In genomic region chr7:99483924-99484319, GRCm38 (mm10) we compare ENCODE assay signal across 8 mouse cellular contexts. TPM values are rescaled to one million over a fixed set of nuclear protein-coding genes. Genes with fewer than 3 reads are reported as not detected.
DNase-seq lines count a peak whose midpoint lies in the region; ATAC-seq lines count a peak whose summit lies in the region.

No protein-coding gene starts in this region.

- peaks cover 31% of the 10 kb centered on the region for H3K4me1 ChIP-seq in heart, embryonic 16.5 days (ENCODE audit: control insufficient read depth, insufficient read depth, low read length)
- peaks cover 4% of the 10 kb centered on the region; the same call in 1 of the 2 replicates for H3K4me1 ChIP-seq in brown adipose tissue, adult 24 weeks (ENCODE audit: control insufficient read depth, insufficient read depth, insufficient read length, low read length)
- H3K4me1 ChIP-seq in hindbrain, embryonic 16.5 days (ENCODE audit: control insufficient read depth, insufficient read depth, low read depth, low read length): peaks cover 21% of the 10 kb centered on the region
- peaks cover 30% of the 10 kb centered on the region for H3K4me1 ChIP-seq in midbrain, embryonic 12.5 days

- peak overlapping the region; percentile 64 for H3K4me2 ChIP-seq in heart, embryonic 16.5 days (ENCODE audit: low read depth, low read length)
- H3K4me2 ChIP-seq in hindbrain, embryonic 16.5 days (ENCODE audit: low read length): peak overlapping the region; percentile 60
- H3K4me2 ChIP-seq in midbrain, embryonic 12.5 days (replicated peaks): peak overlapping the region; percentile 89

- WGBS in heart, embryonic 16.5 days: 44% methylated on average over 8 of the region's 8 CpGs
- 43% methylated on average over 8 of the region's 8 CpGs for WGBS in hindbrain, embryonic 16.5 days
- 45% methylated on average over 8 of the region's 8 CpGs for WGBS in midbrain, embryonic 12.5 days

- H3K27me3 ChIP-seq in heart, embryonic 16.5 days (ENCODE audit: control insufficient read depth, insufficient read depth, low read length): no peaks in the 10 kb centered on the region
- no peaks in the 10 kb centered on the region; the same call in 1 of the 2 replicates for H3K27me3 ChIP-seq in hindbrain, embryonic 16.5 days (replicated peaks; ENCODE audit: control insufficient read depth, insufficient read depth, low read length)
- peaks cover 17% of the 10 kb centered on the region for H3K27me3 ChIP-seq in midbrain, embryonic 12.5 days

- peak overlapping the region; percentile 65 for H3K4me3 ChIP-seq in heart, embryonic 16.5 days (ENCODE audit: low read length)
- peak overlapping the region; percentile 27; the same call in 1 of the 2 replicates for H3K4me3 ChIP-seq in brown adipose tissue, adult 24 weeks (ENCODE audit: insufficient read depth, low read depth, low read length)
- peak overlapping the region; percentile 70; the same call in 1 of the 2 replicates for H3K4me3 ChIP-seq in hindbrain, embryonic 16.5 days (ENCODE audit: low read length)
- peak overlapping the region; percentile 89 for H3K4me3 ChIP-seq in midbrain, embryonic 12.5 days

- ATAC-seq in heart, embryonic 16.5 days (replicated peaks; ENCODE audit: extremely low read depth, insufficient read depth, low FRiP score): no peak
- peak; percentile 25; the same call in 1 of the 2 replicates for ATAC-seq in hindbrain, embryonic 16.5 days
- peak; percentile 50 for ATAC-seq in midbrain, embryonic 12.5 days (ENCODE audit: low FRiP score, low read depth)

- H3K27ac ChIP-seq in heart, embryonic 16.5 days (ENCODE audit: low read length): peak overlapping the region; percentile 58
- H3K27ac ChIP-seq in brown adipose tissue, adult 24 weeks (replicated peaks; ENCODE audit: low read depth, low read length): no peak overlapping the region
- no peak overlapping the region for H3K27ac ChIP-seq in hindbrain, embryonic 16.5 days (ENCODE audit: low read depth, low read length)
- no peak overlapping the region for H3K27ac ChIP-seq in midbrain, embryonic 12.5 days (replicated peaks)

- H3K36me3 ChIP-seq in heart, embryonic 16.5 days (ENCODE audit: control insufficient read depth, insufficient read depth): peaks cover 35% of the 10 kb centered on the region
- peaks cover 14% of the 10 kb centered on the region for H3K36me3 ChIP-seq in hindbrain, embryonic 16.5 days (ENCODE audit: control insufficient read depth, insufficient read depth, low read length)
- peaks cover 35% of the 10 kb centered on the region for H3K36me3 ChIP-seq in midbrain, embryonic 12.5 days

- H3K9me3 ChIP-seq in heart, embryonic 16.5 days (replicated peaks; ENCODE audit: control insufficient read depth, low read length): no peaks in the 10 kb centered on the region
- no peaks in the 10 kb centered on the region for H3K9me3 ChIP-seq in hindbrain, embryonic 16.5 days (ENCODE audit: control insufficient read depth, low read length)
- H3K9me3 ChIP-seq in midbrain, embryonic 12.5 days: no peaks in the 10 kb centered on the region

- DNase-seq in heart, adult 9 months (ENCODE audit: low spot score in 2 of 2): no peak
- DNase-seq in thymus, postnatal 25 days: no peak
- DNase-seq in left cerebral cortex, adult 18-20 months (ENCODE audit: low spot score in 2 of 2): no peak
- DNase-seq in gastrocnemius, postnatal 10 days: no peak

- H3K9ac ChIP-seq in heart, embryonic 16.5 days (ENCODE audit: low read length): peak overlapping the region; percentile 45; the same call in 1 of the 2 replicates
- H3K9ac ChIP-seq in hindbrain, embryonic 16.5 days (ENCODE audit: low read depth, low read length): no peak overlapping the region
- no peak overlapping the region for H3K9ac ChIP-seq in midbrain, embryonic 12.5 days (replicated peaks)

RNA-seq across cellular contexts. Expression of gene Rps3, which starts 0.4 kb away (rescaled TPM):
- 471 and 474 TPM in 2 replicates for polyA plus RNA-seq in heart, embryonic 16.5 days (2015; fragmentation: Nextera tagmentation; extraction: Ambion mirVana)
- 458 and 609 TPM in 2 replicates for polyA plus RNA-seq in brown adipose tissue, adult 24 weeks (2012; ENCODE audit: insufficient read depth, insufficient read length, missing spikeins)
- polyA plus RNA-seq in hindbrain, embryonic 16.5 days (2015; fragmentation: Nextera tagmentation; extraction: Ambion mirVana): 398 and 428 TPM in 2 replicates
- 555 and 561 TPM in 2 replicates for polyA plus RNA-seq in midbrain, embryonic 12.5 days (2016; fragmentation: Nextera tagmentation; extraction: Ambion mirVana)
- total RNA-seq in left cerebral cortex, adult 18-20 months (2021): 100 to 1,000 TPM; 268 to 293 TPM
- total RNA-seq in gastrocnemius, postnatal 10 days (2021): 100 to 1,000 TPM; 362 to 382 TPM

RNA-seq across cellular contexts. Expression of gene Klhl35, which starts 18.1 kb away (rescaled TPM):
- 0.63 and 0.92 TPM in 2 replicates for polyA plus RNA-seq in heart, embryonic 16.5 days (2015; fragmentation: Nextera tagmentation; extraction: Ambion mirVana)
- not detected in 2 replicates for polyA plus RNA-seq in brown adipose tissue, adult 24 weeks (2012; ENCODE audit: insufficient read depth, insufficient read length, missing spikeins)
- polyA plus RNA-seq in hindbrain, embryonic 16.5 days (2015; fragmentation: Nextera tagmentation; extraction: Ambion mirVana): 0.54 and 1.6 TPM in 2 replicates
- 37.4 and 38.1 TPM in 2 replicates for polyA plus RNA-seq in midbrain, embryonic 12.5 days (2016; fragmentation: Nextera tagmentation; extraction: Ambion mirVana)
- 1 to 10 TPM; 2.3 to 3.2 TPM for total RNA-seq in left cerebral cortex, adult 18-20 months (2021)
- under 1 TPM; 0.14 to 0.38 TPM for total RNA-seq in gastrocnemius, postnatal 10 days (2021)

RNA-seq across cellular contexts. Expression of gene Arrb1, which starts 51.3 kb away (rescaled TPM):
- 4.9 and 6.8 TPM in 2 replicates for polyA plus RNA-seq in heart, embryonic 16.5 days (2015; fragmentation: Nextera tagmentation; extraction: Ambion mirVana)
- polyA plus RNA-seq in brown adipose tissue, adult 24 weeks (2012; ENCODE audit: insufficient read depth, insufficient read length, missing spikeins): 10.7 and 14.7 TPM in 2 replicates
- 17.4 and 19.8 TPM in 2 replicates for polyA plus RNA-seq in hindbrain, embryonic 16.5 days (2015; fragmentation: Nextera tagmentation; extraction: Ambion mirVana)
- 13.4 and 14.1 TPM in 2 replicates for polyA plus RNA-seq in midbrain, embryonic 12.5 days (2016; fragmentation: Nextera tagmentation; extraction: Ambion mirVana)
- total RNA-seq in left cerebral cortex, adult 18-20 months (2021): 100 to 1,000 TPM; 177 to 179 TPM
- total RNA-seq in gastrocnemius, postnatal 10 days (2021): 10 to 100 TPM; 21.4 to 26.2 TPM

Comparison
In these comparisons a context has a peak if more than half of its experiments do, and no peak if none do; other contexts are left out.
1. H3K4me3 ChIP-seq: peak in every context shown above with its lines; median percentile 89 in midbrain, embryonic 12.5 days; 70 in hindbrain, embryonic 16.5 days; 65 in heart, embryonic 16.5 days; 27 in brown adipose tissue, adult 24 weeks.
2. RNA of gene Klhl35, which starts 18.1 kb away (polyA plus RNA-seq): 37.4 to 38.1 TPM in midbrain, embryonic 12.5 days; 0.63 to 0.92 TPM in heart, embryonic 16.5 days, 0.54 to 1.6 TPM in hindbrain, embryonic 16.5 days and not detected in brown adipose tissue, adult 24 weeks; every median in the first group is over 10 times any median in the second.
3. Peak in every context shown above with its lines, with median percentiles within 50 percentile points of each other: H3K4me2 ChIP-seq.